Mouse (Mus musculus) forebrain, embryonic 10.5 days (tissue): ENCODE data around the gene Opcml. TPM values are rescaled to one million over a fixed set of nuclear protein-coding genes. Genes with fewer than 3 reads are reported as not detected.

ENCODE experiments used
- DNase-seq: peaks from one replicate; pipeline ENCODE4 v3.0.0-alpha.2; 2017; ENCODE audit warnings: low spot score; ENCODE audit errors: extremely low spot score
- H3K27ac ChIP-seq: fragments of 300-500 bp; sonication (generic); 2 replicates; pipeline ENCODE4 v1.5.1; 2016; ENCODE audit warnings: mild to moderate bottlenecking
- H3K27me3 ChIP-seq: fragments of 300-500 bp; sonication (generic); 2 replicates; pipeline ENCODE4 v1.6.1; 2016; ENCODE audit warnings: mild to moderate bottlenecking; ENCODE audit not compliant: poor library complexity, severe bottlenecking
- H3K36me3 ChIP-seq: fragments of 300-500 bp; sonication (generic); replicated peaks from 2 replicates; pipeline ENCODE4 v1.6.1; 2016; ENCODE audit warnings: mild to moderate bottlenecking, moderate library complexity
- H3K4me1 ChIP-seq: fragments of 300-500 bp; sonication (generic); 2 replicates; pipeline ENCODE4 v1.6.1; 2016
- H3K4me3 ChIP-seq: fragments of 300-500 bp; sonication (generic); 2 replicates; pipeline ENCODE4 v1.5.1; 2016; ENCODE audit warnings: mild to moderate bottlenecking, moderate library complexity
- H3K9me3 ChIP-seq: fragments of 300-500 bp; sonication (generic); 2 replicates; pipeline ENCODE4 v1.6.1; 2016; ENCODE audit warnings: mild to moderate bottlenecking, moderate library complexity
- WGBS: fragments of 180-500 bp; shearing (Covaris S2); methylation state at CpG from one replicate; pipeline ENCODE4 v1.1.7; 2016; 5-methylcytosine and 5-hydroxymethylcytosine counted together
- polyA plus RNA-seq: library from polyadenylated mRNA; unstranded; fragments of >200 nt; fragmentation: Nextera tagmentation; extraction: Ambion mirVana; gene quantifications from 2 replicates; pipeline ENCODE4 v1.2.1, GENCODE M21; 2016

Opcml gene
- polyA plus RNA-seq, 1 experiment from 2014 or later, result 1.4 TPM

- DNase-seq, result no peak
- no peak overlapping the region for H3K4me3 ChIP-seq
- no peaks in the 10 kb centered on the region for H3K27me3 ChIP-seq
- H3K9me3 ChIP-seq, result no peaks in the 10 kb centered on the region
- 80% methylated on average over 2 of the region's 2 CpGs for WGBS
- no peaks in the 10 kb centered on the region for H3K36me3 ChIP-seq
- H3K27ac ChIP-seq, result no peak overlapping the region
- H3K4me1 ChIP-seq, result 0 out of 2 replicates have a peak, but pooled peaks cover 3% of the 10 kb centered on the region
These were observed 869.4 kb downstream of the Opcml start for GRCm38 (mm10) chr9:28659996-28660395.

- 0 out of 2 replicates have a peak, but pooled peaks cover 3% of the 10 kb centered on the region for H3K4me1 ChIP-seq
- H3K27me3 ChIP-seq, result no peaks in the 10 kb centered on the region
- WGBS, result 89% methylated on average over 3 of the region's 3 CpGs
These were observed 872.3 kb downstream of the Opcml start for GRCm38 (mm10) chr9:28662882-28663281.

GRCm38 (mm10) chr9:28680309-28680708 lies 889.7 kb downstream of the Opcml start:
- Histone ChIP-seq H3K4me1 (peaks cover 15% of the 10 kb centered on the region), H3K4me3 (no peak overlapping the region), H3K9me3 (no peaks in the 10 kb centered on the region), H3K36me3 (no peaks in the 10 kb centered on the region), H3K27ac (no peak overlapping the region), H3K27me3 (no peaks in the 10 kb centered on the region)
- DNase-seq, result no peak
- 90% methylated on average over 1 of the region's 1 CpGs for WGBS

More at GRCm38 (mm10) chr9:28662882-28663281, 872.3 kb downstream of the Opcml start:
- no peak overlapping the region for H3K27ac ChIP-seq
- H3K36me3 ChIP-seq, result no peaks in the 10 kb centered on the region
- no peak for DNase-seq
- H3K9me3 ChIP-seq, result no peaks in the 10 kb centered on the region
- H3K4me3 ChIP-seq, result no peak overlapping the region

- Histone ChIP-seq H3K9me3 (no peaks in the 10 kb centered on the region), H3K27me3 (no peaks in the 10 kb centered on the region), H3K4me1 (peaks cover 15% of the 10 kb centered on the region), H3K27ac (no peak overlapping the region), H3K4me3 (no peak overlapping the region), H3K36me3 (no peaks in the 10 kb centered on the region)
- DNase-seq, result no peak
- WGBS, result 46% methylated on average over 6 of the region's 6 CpGs
These were observed 890.9 kb downstream of the Opcml start for GRCm38 (mm10) chr9:28681252-28682037.

GRCm38 (mm10) chr9:28683951-28684470 lies 893.4 kb downstream of the Opcml start:
- H3K36me3 ChIP-seq, result no peaks in the 10 kb centered on the region
- DNase-seq, result no peak
- 87% methylated on average over 5 of the region's 5 CpGs for WGBS

GRCm38 (mm10) chr9:28686942-28687611 lies 896.5 kb downstream of the Opcml start:
- no peak overlapping the region for H3K27ac ChIP-seq

More at GRCm38 (mm10) chr9:28683951-28684470, 893.4 kb downstream of the Opcml start:
- Histone ChIP-seq H3K4me1 (peaks cover 15% of the 10 kb centered on the region), H3K4me3 (no peak overlapping the region), H3K27ac (no peak overlapping the region), H3K27me3 (no peaks in the 10 kb centered on the region), H3K9me3 (no peaks in the 10 kb centered on the region)

GRCm38 (mm10) chr9:28690134-28690533 lies 899.6 kb downstream of the Opcml start:
- 75% methylated on average over 2 of the region's 2 CpGs for WGBS
- Histone ChIP-seq H3K9me3 (no peaks in the 10 kb centered on the region), H3K36me3 (no peaks in the 10 kb centered on the region), H3K27ac (no peak overlapping the region), H3K4me1 (no peaks in the 10 kb centered on the region), H3K27me3 (no peaks in the 10 kb centered on the region), H3K4me3 (no peak overlapping the region)
- no peak for DNase-seq

More at GRCm38 (mm10) chr9:28686942-28687611, 896.5 kb downstream of the Opcml start:
- DNase-seq, result no peak
- no peak overlapping the region for H3K4me3 ChIP-seq
- WGBS, result 87% methylated on average over 7 of the region's 7 CpGs
- no peaks in the 10 kb centered on the region for H3K9me3 ChIP-seq
- H3K36me3 ChIP-seq, result no peaks in the 10 kb centered on the region
- H3K4me1 ChIP-seq, result no peaks in the 10 kb centered on the region
- H3K27me3 ChIP-seq, result no peaks in the 10 kb centered on the region

GRCm38 (mm10) chr9:28705796-28706195 lies 915.2 kb downstream of the Opcml start:
- Histone ChIP-seq H3K36me3 (no peaks in the 10 kb centered on the region), H3K4me1 (0 out of 2 replicates have a peak, but pooled peaks cover 3% of the 10 kb centered on the region), H3K27me3 (no peaks in the 10 kb centered on the region), H3K27ac (no peak overlapping the region), H3K4me3 (no peak overlapping the region), H3K9me3 (no peaks in the 10 kb centered on the region)
- 93% methylated on average over 4 of the region's 4 CpGs for WGBS
- no peak for DNase-seq

- Histone ChIP-seq H3K4me3 (no peak overlapping the region), H3K27ac (no peak overlapping the region), H3K4me1 (no peaks in the 10 kb centered on the region), H3K27me3 (no peaks in the 10 kb centered on the region), H3K36me3 (no peaks in the 10 kb centered on the region), H3K9me3 (no peaks in the 10 kb centered on the region)
- DNase-seq, result no peak
- 89% methylated on average over 2 of the region's 2 CpGs for WGBS
These were observed 924.0 kb downstream of the Opcml start for GRCm38 (mm10) chr9:28714544-28714943.

- Histone ChIP-seq H3K27me3 (no peaks in the 10 kb centered on the region), H3K36me3 (no peaks in the 10 kb centered on the region), H3K9me3 (no peaks in the 10 kb centered on the region), H3K4me1 (no peaks in the 10 kb centered on the region), H3K27ac (no peak overlapping the region), H3K4me3 (no peak overlapping the region)
- DNase-seq, result no peak
- WGBS, result 90% methylated on average over 2 of the region's 2 CpGs
These were observed 929.6 kb downstream of the Opcml start for GRCm38 (mm10) chr9:28720186-28720585.

GRCm38 (mm10) chr9:28731811-28732602 lies 941.4 kb downstream of the Opcml start:
- no peaks in the 10 kb centered on the region for H3K27me3 ChIP-seq

GRCm38 (mm10) chr9:28737955-28738354 lies 947.4 kb downstream of the Opcml start:
- no peaks in the 10 kb centered on the region for H3K9me3 ChIP-seq
- H3K4me3 ChIP-seq, result no peak overlapping the region
- WGBS, result 97% methylated on average over 2 of the region's 2 CpGs
- no peaks in the 10 kb centered on the region for H3K36me3 ChIP-seq
- H3K27me3 ChIP-seq, result no peaks in the 10 kb centered on the region
- no peaks in the 10 kb centered on the region for H3K4me1 ChIP-seq
- DNase-seq, result no peak
- H3K27ac ChIP-seq, result no peak overlapping the region

More at GRCm38 (mm10) chr9:28731811-28732602, 941.4 kb downstream of the Opcml start:
- H3K4me1 ChIP-seq, result no peaks in the 10 kb centered on the region
- no peaks in the 10 kb centered on the region for H3K9me3 ChIP-seq
- DNase-seq, result no peak
- no peaks in the 10 kb centered on the region for H3K36me3 ChIP-seq
- WGBS, result 87% methylated on average over 10 of the region's 10 CpGs
- H3K4me3 ChIP-seq, result no peak overlapping the region
- H3K27ac ChIP-seq, result no peak overlapping the region
